Mouse (Mus musculus) gastrocnemius, postnatal 25 days (tissue): Measurements from ENCODE around the gene Arl6ip5. TPM values are rescaled to one million over a fixed set of nuclear protein-coding genes. Genes with fewer than 3 reads are reported as not detected.

ENCODE experiments used
- DNase-seq: peaks from one replicate; pipeline ENCODE4 v3.0.0; 2022
- total RNA-seq, 2 experiments: library from RNA; stranded (reverse); gene quantifications; 1 replicate in 1 of 2; 2 replicates in 1 of 2; pipeline ENCODE4 v1.2.3; 2021

Arl6ip5 gene
- total RNA-seq, 2 experiments from 2014 or later, result 132 to 165 TPM

GRCm38 (mm10) chr6:97272349-97272748 is 61.9 kb downstream of the Arl6ip5 start:
- no peak for DNase-seq

- DNase-seq, result no peak
Observed at GRCm38 (mm10) chr6:97273058-97273710, 62.7 kb downstream of the Arl6ip5 start.

GRCm38 (mm10) chr6:97273777-97274176 is 63.3 kb downstream of the Arl6ip5 start:
- DNase-seq, result no peak

GRCm38 (mm10) chr6:97275760-97276159 is 65.3 kb downstream of the Arl6ip5 start:
- DNase-seq, result no peak

DNA sequence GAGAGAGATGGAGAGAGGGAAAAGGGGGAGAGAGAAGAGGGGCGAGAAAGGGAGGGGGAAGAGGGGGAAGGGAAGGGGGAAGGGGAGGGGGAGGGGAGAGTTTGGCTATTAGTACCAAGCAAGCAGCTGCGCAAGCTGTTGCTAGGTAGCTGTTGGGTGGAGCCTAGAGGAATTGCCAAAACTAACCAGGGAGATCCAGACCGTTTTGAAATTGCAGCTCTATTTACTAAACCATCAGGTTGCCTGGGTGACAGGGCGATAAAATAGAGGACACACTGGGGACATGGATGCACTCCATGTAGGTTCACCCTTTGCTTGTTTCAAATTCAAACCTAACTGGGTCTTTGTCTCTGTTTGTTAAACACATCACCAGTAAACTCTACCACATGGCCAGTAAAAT is 65.9 kb downstream of the Arl6ip5 start:
- peak; percentile 56 for DNase-seq

DNA sequence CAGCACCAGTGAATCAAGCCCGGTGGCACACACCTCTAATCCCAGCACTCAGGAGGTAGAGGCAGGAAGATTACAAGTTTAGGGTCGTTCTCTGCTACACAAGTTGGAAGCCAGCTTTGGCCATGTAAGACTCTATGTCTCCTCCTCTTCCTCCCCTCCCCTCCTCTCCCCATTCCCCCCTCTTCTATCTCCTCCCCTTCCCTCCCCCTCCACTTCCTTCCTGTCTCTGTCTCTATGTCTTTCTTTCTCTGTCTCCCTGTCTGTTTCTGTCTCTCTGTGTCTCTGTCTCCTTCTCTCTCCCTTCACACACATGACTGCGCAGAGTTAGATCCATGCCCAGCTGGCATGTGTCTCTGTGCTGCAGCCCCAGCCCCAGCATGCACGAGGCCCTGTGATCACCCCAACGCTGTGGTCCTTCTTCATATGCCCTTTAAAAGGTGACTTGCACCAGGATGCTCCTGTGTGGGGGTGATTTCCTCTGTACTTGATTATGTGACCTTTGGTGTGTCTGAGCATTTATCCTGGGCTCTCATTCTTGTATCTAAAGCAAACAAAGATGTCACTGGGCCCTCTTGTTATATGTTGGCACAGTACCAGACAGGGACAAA is 66.5 kb downstream of the Arl6ip5 start:
- no peak for DNase-seq

DNA sequence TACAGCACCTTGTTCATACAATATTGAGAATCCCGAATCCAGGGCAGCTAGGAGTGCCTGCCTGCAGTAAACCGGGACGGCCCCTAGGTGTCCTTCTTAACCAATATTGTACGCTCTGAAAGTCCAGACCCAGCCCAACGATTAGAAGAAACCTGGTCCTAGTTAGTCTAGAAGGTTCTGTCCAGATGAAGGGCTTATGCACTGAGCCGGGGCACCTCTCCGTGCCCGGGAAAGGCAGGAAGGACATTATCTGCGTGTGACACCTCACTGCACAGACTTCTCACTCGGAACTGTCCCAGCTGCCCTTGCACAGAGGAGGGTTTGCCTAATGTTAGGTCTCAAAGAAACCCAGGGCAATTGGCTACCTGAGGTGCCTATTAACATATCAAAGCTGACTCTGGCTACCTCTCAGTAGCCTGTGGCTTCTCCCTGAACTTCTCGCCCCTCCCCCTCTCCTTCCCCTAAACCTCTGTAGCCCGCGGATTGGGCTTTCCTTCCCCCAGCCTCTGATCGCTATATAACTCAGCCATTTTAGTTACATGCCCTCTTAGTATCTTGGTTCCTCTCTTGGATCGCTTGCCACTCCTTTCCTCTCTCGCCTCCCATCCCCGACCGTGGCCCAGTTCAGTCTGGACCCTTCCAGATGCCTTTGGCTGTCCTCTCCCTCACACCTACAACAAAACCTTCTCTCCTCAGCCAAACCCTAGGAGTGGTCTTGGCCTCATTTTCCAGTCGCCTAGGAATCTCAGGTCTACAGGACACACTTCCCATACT is 67.7 kb downstream of the Arl6ip5 start:
- DNase-seq, result peak; percentile 64

DNA sequence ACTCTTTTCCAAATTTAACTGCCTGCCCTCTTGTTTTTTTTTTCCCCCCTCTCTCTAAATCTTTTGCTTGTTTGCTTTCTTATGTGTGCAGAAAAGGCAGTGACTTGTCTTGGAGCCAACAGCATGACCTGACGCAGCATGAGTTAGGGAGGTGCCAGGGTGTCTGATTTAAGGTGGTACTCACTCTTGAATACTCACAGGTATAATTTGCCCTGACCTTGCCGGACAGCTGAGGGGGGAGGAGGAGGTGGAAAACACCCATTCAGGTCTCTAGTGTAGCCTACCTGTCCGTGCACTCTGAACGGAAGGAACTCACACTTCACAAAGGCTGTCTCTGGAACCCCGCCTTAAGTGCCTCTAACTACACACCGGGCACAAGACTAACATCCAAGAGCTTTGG is 68.4 kb downstream of the Arl6ip5 start:
- no peak for DNase-seq

Other genes with a start within 250 kb of the Arl6ip5 start
- gene Fam19a4, start 150.3 kb upstream of the Arl6ip5 start, total RNA-seq, result under 1 TPM; 0.23 to 0.46 TPM
- 1 to 10 TPM; 4.1 to 6.0 TPM for gene Eogt, start 61.5 kb upstream of the Arl6ip5 start, total RNA-seq
- gene Tmf1, start 31.6 kb upstream of the Arl6ip5 start, total RNA-seq, result 10 to 100 TPM; 35.7 to 40.0 TPM
- gene Uba3, start 5.0 kb upstream of the Arl6ip5 start, total RNA-seq, result 10 to 100 TPM; 34.1 to 35.3 TPM
- gene Lmod3, start 42.1 kb downstream of the Arl6ip5 start, total RNA-seq, result 100 to 1,000 TPM; 143 to 148 TPM